Mouse (Mus musculus) small intestine, adult 2 months (tissue): ENCODE measurements around the gene Lrrc17.

Source experiments
- CTCF ChIP-seq: fragments of 200-500 bp; IDR thresholded peaks from 2 replicates; pipeline ENCODE4 v1.5.1; 2012; ENCODE audit warnings: low read depth, mild to moderate bottlenecking, control low read depth, inconsistent platforms, low read length, moderate library complexity, mixed read lengths; ENCODE audit not compliant: insufficient replicate concordance, insufficient read length; ENCODE audit errors: extremely low read depth
- POLR2A ChIP-seq: fragments of 200-500 bp; IDR thresholded peaks from 2 replicates; pipeline ENCODE4 v1.6.1; 2012; ENCODE audit warnings: low read depth, mild to moderate bottlenecking, control low read depth, inconsistent platforms, low read length, moderate library complexity

- TF ChIP-seq CTCF: no peak
- no peak for TF ChIP-seq POLR2A
These were observed 1.9 kb downstream of the Lrrc17 start for GRCm38 (mm10) chr5:21545227-21545626.
